Mouse (Mus musculus) naive thymus-derived CD4-positive, alpha-beta T cell, adult 2 months (primary cell): ENCODE measurements around the gene Brdt.

Experiments
- DNase-seq: peaks from one replicate; pipeline ENCODE4 v3.0.0-alpha.2; 2011; ENCODE audit warnings: low read depth

Gene Brdt

DNA sequence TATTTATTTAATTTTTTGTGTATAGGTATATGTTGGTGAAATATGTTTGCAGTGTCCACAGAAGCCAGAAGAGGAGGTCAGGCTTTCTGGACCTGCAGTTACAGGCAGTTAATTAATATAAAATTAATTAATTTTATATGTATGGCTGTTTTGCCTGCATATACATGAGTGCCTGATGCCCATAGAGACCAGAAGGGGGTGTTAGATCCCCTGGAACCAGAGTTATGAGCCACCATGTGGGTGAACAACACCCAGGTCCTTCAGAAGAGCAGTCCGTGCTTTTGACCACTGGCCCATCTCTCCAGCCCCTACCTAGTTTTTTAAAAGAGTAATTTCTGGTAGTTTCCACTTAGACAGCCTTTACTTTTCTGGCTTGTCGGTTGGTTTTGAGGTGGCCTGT, 81.3 kb downstream of the Brdt start:
- DNase-seq, result no peak

DNA sequence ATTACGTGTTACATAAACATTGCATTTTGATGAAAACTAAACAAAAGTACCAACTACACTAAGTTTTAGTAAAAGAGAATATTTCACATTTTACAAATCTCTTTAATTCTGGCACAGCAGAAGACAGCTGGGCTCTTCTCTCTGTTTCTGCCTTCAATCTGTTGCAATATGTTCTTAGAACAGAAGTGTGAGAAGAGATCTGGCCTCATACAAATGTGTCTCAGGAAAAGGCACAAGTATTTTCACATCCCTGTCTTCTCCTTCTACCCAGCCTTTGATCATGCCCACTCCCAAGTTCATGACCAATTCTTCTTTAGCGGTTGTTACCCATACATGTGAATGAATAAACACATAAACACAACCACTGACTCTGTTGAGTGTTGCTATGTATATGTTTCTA, 84.1 kb downstream of the Brdt start:
- DNase-seq, result no peak

DNA sequence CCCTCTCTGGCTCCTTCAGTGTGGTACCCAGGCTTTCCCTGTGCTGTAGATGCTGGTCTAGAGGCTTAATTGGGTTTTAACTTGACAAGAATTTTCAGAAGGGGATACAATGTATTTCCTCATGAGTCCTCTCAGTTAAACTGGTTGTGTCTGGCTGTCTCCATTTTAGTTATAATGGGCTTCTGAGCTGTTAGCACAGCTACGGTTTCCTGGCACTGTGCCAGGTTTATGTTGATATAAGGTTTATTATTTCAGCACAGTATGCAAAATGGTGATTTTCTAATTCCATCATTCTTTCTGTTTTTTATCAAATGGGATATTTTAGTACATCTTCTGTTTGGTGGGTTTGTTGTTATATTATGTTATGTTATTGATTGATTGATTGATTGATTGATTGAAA, 90.7 kb downstream of the Brdt start:
- no peak for DNase-seq

GRCm38 (mm10) chr5:107431249-107431648, 100.3 kb downstream of the Brdt start, which contains the start of gene Lpcat2b:
Gene Lpcat2b (plus strand): TSS chr5:107431549.
- DNase-seq, result no peak

DNA sequence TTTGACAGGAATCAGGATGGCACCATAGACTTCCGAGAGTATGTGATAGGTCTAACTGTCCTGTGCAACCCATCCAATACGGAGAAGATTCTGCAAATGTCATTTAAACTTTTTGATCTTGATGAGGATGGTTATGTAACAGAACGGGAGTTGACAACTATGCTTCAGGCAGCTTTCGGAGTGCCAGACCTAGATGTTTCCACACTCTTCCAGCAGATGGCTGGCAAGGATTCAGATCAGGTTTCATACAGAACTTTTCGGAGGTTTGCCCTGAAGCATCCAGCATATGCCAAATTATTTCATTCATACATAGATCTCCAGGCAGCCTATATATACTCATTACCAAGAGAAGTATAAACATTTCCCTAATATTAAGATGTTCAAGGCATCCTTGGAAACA, 103.0 kb downstream of the Brdt start:
- DNase-seq, result no peak

- DNase-seq, result no peak
Measured at GRCm38 (mm10) chr5:107436185-107436584, 105.2 kb downstream of the Brdt start.
